Mouse (Mus musculus) cerebellum, adult 2 months (tissue): ENCODE measurements at regions not wholly inside any gene's neighbourhood (a gene's known extent, or its start where the extent isn't known, plus 50 kb on each side); places are given as distances from the start of the nearest gene placed in this dataset.

Experiments
- CTCF ChIP-seq: fragments of 200-500 bp; IDR thresholded peaks from 2 replicates; pipeline ENCODE4 v1.5.1; 2011; ENCODE audit warnings: low read depth, mild to moderate bottlenecking, control low read depth, low read length, moderate library complexity, borderline replicate concordance; ENCODE audit not compliant: insufficient read depth
- POLR2A ChIP-seq: fragments of 200-500 bp; IDR thresholded peaks from 2 replicates; pipeline ENCODE4 v1.6.1; 2011; ENCODE audit warnings: low read length, control low read depth, borderline replicate concordance; ENCODE audit not compliant: insufficient read depth

- TF ChIP-seq CTCF (no peak), POLR2A (no peak)
Observed at GRCm38 (mm10) chr3:56471185-56471584, 287.7 kb upstream of the Nbea start.
